Mouse (Mus musculus) forebrain, embryonic 13.5 days (tissue): ENCODE data around the gene Lrmda. TPM values are rescaled to one million over a fixed set of nuclear protein-coding genes. Genes with fewer than 3 reads are reported as not detected.

ENCODE experiments used
- ATAC-seq: fragments of 200-750 bp; cut with Nextera tagmentation; 2 replicates; pipeline ENCODE4 v1.8.0; 2017
- H3K27ac ChIP-seq: fragments of 300-500 bp; sonication (generic); 2 replicates; pipeline ENCODE4 v1.5.1; 2015; ENCODE audit warnings: inconsistent platforms, mild to moderate bottlenecking, moderate library complexity
- H3K27me3 ChIP-seq: fragments of 300-500 bp; sonication (generic); 2 replicates; pipeline ENCODE4 v1.6.1; 2015; ENCODE audit warnings: mild to moderate bottlenecking, inconsistent platforms
- H3K36me3 ChIP-seq: fragments of 300-500 bp; sonication (generic); 2 replicates; pipeline ENCODE4 v1.6.1; 2015; ENCODE audit warnings: mild to moderate bottlenecking, inconsistent platforms; ENCODE audit not compliant: poor library complexity, severe bottlenecking
- H3K4me1 ChIP-seq: fragments of 300-500 bp; sonication (generic); 2 replicates; pipeline ENCODE4 v1.6.1; 2015; ENCODE audit warnings: inconsistent platforms
- H3K4me2 ChIP-seq: fragments of 300-500 bp; sonication (generic); 2 replicates; pipeline ENCODE4 v1.6.1; 2015; ENCODE audit warnings: inconsistent platforms, mild to moderate bottlenecking, moderate library complexity
- H3K4me3 ChIP-seq: fragments of 300-500 bp; sonication (generic); 2 replicates; pipeline ENCODE4 v1.5.1; 2015; ENCODE audit warnings: mild to moderate bottlenecking, inconsistent platforms
- H3K9ac ChIP-seq: fragments of 300-500 bp; sonication (generic); 2 replicates; pipeline ENCODE4 v1.6.1; 2015; ENCODE audit warnings: mild to moderate bottlenecking, inconsistent platforms
- H3K9me3 ChIP-seq: fragments of 300-500 bp; sonication (generic); replicated peaks from 2 replicates; pipeline ENCODE4 v1.6.1; 2016; ENCODE audit warnings: inconsistent platforms
- WGBS: fragments of 180-500 bp; shearing (Covaris S2); methylation state at CpG from one replicate; pipeline ENCODE4 v1.1.7; 2015; 5-methylcytosine and 5-hydroxymethylcytosine counted together
- polyA plus RNA-seq: library from polyadenylated mRNA; unstranded; fragments of >200 nt; fragmentation: Nextera tagmentation; extraction: Ambion mirVana; gene quantifications from 2 replicates; pipeline ENCODE4 v1.2.1, GENCODE M21; 2015

Gene Lrmda
- polyA plus RNA-seq, 1 experiment from 2014 or later: not detected

DNA sequence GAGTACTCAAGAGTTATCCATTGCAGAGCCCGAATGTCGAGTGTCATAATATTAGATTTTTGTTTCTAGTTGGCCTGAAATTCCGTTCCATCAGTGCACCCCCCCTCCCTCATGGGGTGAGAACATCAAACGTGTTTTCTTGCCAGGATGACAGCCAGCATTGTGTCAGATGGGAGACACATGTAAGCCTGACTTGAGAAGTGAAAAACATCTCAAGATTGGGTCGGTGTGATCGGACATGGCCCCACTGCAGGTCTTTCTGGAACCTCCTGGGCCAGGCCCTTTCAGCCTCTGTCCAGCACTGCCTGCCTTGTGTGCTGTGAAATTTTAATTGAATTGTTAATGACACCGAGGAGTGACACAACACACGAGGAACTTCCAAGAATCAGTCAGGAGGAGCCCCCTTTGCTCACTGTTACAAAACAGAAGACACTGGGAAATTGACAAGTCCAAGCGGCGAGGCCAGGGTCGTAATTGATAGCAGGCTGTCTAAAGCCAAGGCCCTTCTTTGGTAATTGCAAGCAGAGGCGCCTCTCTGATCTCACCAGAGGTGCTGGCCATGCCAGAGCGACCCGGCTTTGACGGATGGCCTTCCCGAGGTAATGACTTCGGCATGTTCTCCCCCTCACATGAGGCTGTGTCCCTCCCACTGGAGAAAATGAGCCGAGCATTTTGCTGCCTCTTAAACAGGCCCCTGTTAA is 95.3 kb downstream of the Lrmda start:
- Histone ChIP-seq H3K9me3 (no peaks in the 10 kb centered on the region), H3K9ac (no peak overlapping the region), H3K36me3 (no peaks in the 10 kb centered on the region), H3K4me2 (no peak overlapping the region), H3K27me3 (peaks cover 68% of the 10 kb centered on the region), H3K27ac (no peak overlapping the region), H3K4me1 (peaks cover 19% of the 10 kb centered on the region), H3K4me3 (no peak overlapping the region)
- ATAC-seq: 0 out of 2 replicates have a peak, but pooled peaks have one; percentile 16
- WGBS: 7% methylated on average over 18 of the region's 18 CpGs

- Histone ChIP-seq H3K4me1 (peaks cover 19% of the 10 kb centered on the region), H3K36me3 (no peaks in the 10 kb centered on the region), H3K9ac (no peak overlapping the region), H3K4me2 (no peak overlapping the region), H3K27me3 (peaks cover 52% of the 10 kb centered on the region), H3K27ac (no peak overlapping the region), H3K4me3 (no peak overlapping the region), H3K9me3 (no peaks in the 10 kb centered on the region)
- WGBS: 87% methylated on average over 6 of the region's 6 CpGs
- no peak for ATAC-seq
Measured at GRCm38 (mm10) chr14:22118096-22118495, 98.6 kb downstream of the Lrmda start.

DNA sequence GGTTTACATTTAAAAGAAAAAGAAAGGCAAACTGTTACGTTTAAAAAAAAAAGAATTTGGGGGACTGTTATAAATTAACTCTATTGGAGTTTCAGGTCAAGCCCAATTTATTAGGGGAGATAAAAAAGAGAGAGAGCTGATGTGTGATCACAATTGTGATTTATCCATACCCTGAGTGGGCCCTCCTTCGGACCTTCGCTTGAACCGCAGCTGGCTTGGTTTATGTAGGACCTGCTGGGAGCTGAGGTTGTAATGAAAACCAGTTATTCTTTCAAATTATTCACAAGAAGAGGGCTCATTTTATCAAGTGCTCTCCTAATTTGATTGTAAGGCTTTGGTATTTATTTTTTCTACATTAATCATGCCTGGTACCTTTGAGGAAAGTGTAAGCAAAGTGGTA is 99.0 kb downstream of the Lrmda start:
- H3K4me1 ChIP-seq: peaks cover 17% of the 10 kb centered on the region
- WGBS: 84% methylated on average over 4 of the region's 4 CpGs
- peaks cover 55% of the 10 kb centered on the region for H3K27me3 ChIP-seq
- H3K9ac ChIP-seq: no peak overlapping the region
- H3K4me3 ChIP-seq: no peak overlapping the region
- no peak overlapping the region for H3K4me2 ChIP-seq
- no peak for ATAC-seq
- no peaks in the 10 kb centered on the region for H3K36me3 ChIP-seq
- no peak overlapping the region for H3K27ac ChIP-seq
- H3K9me3 ChIP-seq: no peaks in the 10 kb centered on the region

GRCm38 (mm10) chr14:22126276-22126675 is 106.8 kb downstream of the Lrmda start:
- Histone ChIP-seq H3K4me1 (peaks cover 4% of the 10 kb centered on the region; the same call in 1 of the 2 replicates), H3K9ac (no peak overlapping the region), H3K4me3 (no peak overlapping the region), H3K27me3 (peaks cover 39% of the 10 kb centered on the region), H3K9me3 (no peaks in the 10 kb centered on the region), H3K4me2 (no peak overlapping the region), H3K36me3 (no peaks in the 10 kb centered on the region), H3K27ac (no peak overlapping the region)
- WGBS: 90% methylated on average over 4 of the region's 4 CpGs
- ATAC-seq: no peak

GRCm38 (mm10) chr14:22126859-22127258 is 107.3 kb downstream of the Lrmda start:
- Histone ChIP-seq H3K4me2 (no peak overlapping the region), H3K9ac (no peak overlapping the region), H3K36me3 (no peaks in the 10 kb centered on the region), H3K4me3 (no peak overlapping the region), H3K4me1 (peaks cover 5% of the 10 kb centered on the region; the same call in 1 of the 2 replicates), H3K27me3 (peaks cover 39% of the 10 kb centered on the region), H3K27ac (no peak overlapping the region), H3K9me3 (no peaks in the 10 kb centered on the region)
- no peak for ATAC-seq
- WGBS: 92% methylated on average over 6 of the region's 6 CpGs

GRCm38 (mm10) chr14:22130950-22131585 is 111.6 kb downstream of the Lrmda start:
- H3K9me3 ChIP-seq: peaks cover 6% of the 10 kb centered on the region
- H3K36me3 ChIP-seq: no peaks in the 10 kb centered on the region
- 43% methylated on average over 7 of the region's 7 CpGs for WGBS
- no peak overlapping the region for H3K27ac ChIP-seq
- no peak overlapping the region for H3K4me2 ChIP-seq
- peaks cover 19% of the 10 kb centered on the region for H3K27me3 ChIP-seq
- ATAC-seq: no peak
- H3K4me3 ChIP-seq: no peak overlapping the region
- H3K4me1 ChIP-seq: peaks cover 5% of the 10 kb centered on the region; the same call in 1 of the 2 replicates
- H3K9ac ChIP-seq: no peak overlapping the region

DNA sequence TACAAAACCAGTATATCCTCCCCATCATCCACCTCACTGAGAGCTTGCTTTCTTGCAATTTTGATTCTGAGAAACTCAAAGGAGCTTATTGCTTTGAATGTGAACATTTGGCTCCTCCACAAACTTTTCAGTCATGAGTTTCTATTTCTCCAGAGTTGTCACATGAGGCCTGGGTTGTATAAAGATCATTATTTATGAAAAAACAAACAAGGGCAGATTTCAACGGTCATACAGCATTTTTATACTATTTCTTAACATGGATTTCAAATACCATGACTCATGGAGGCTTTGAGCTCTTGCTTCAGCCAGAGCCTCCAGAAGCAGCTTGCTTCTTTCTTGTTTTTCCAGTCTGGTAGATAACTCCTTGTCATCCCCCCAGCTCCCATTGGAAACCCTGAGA is 119.8 kb downstream of the Lrmda start:
- no peaks in the 10 kb centered on the region for H3K4me1 ChIP-seq
- no peak overlapping the region for H3K9ac ChIP-seq
- 94% methylated on average over 1 of the region's 1 CpGs for WGBS
- peaks cover 21% of the 10 kb centered on the region for H3K27me3 ChIP-seq
- no peaks in the 10 kb centered on the region for H3K36me3 ChIP-seq
- ATAC-seq: no peak
- H3K4me2 ChIP-seq: no peak overlapping the region
- no peak overlapping the region for H3K4me3 ChIP-seq
- peaks cover 6% of the 10 kb centered on the region for H3K9me3 ChIP-seq
- no peak overlapping the region for H3K27ac ChIP-seq

GRCm38 (mm10) chr14:22144014-22144413 is 124.5 kb downstream of the Lrmda start:
- peaks cover 50% of the 10 kb centered on the region for H3K27me3 ChIP-seq
- 4% methylated on average over 3 of the region's 3 CpGs for WGBS

GRCm38 (mm10) chr14:22145863-22146262 is 126.4 kb downstream of the Lrmda start:
- H3K9ac ChIP-seq: no peak overlapping the region
- H3K36me3 ChIP-seq: no peaks in the 10 kb centered on the region
- no peaks in the 10 kb centered on the region for H3K9me3 ChIP-seq
- no peak overlapping the region for H3K4me3 ChIP-seq
- 77% methylated on average over 4 of the region's 4 CpGs for WGBS
- peaks cover 59% of the 10 kb centered on the region for H3K27me3 ChIP-seq
- ATAC-seq: no peak
- peaks cover 3% of the 10 kb centered on the region; the same call in 1 of the 2 replicates for H3K4me1 ChIP-seq
- no peak overlapping the region for H3K27ac ChIP-seq
- H3K4me2 ChIP-seq: no peak overlapping the region

More at GRCm38 (mm10) chr14:22144014-22144413, 124.5 kb downstream of the Lrmda start:
- no peak overlapping the region for H3K9ac ChIP-seq
- H3K4me3 ChIP-seq: no peak overlapping the region
- no peak for ATAC-seq
- no peaks in the 10 kb centered on the region for H3K36me3 ChIP-seq
- H3K4me2 ChIP-seq: no peak overlapping the region
- H3K4me1 ChIP-seq: peaks cover 3% of the 10 kb centered on the region; the same call in 1 of the 2 replicates
- H3K27ac ChIP-seq: no peak overlapping the region
- no peaks in the 10 kb centered on the region for H3K9me3 ChIP-seq

- ATAC-seq: no peak
- no peak overlapping the region for H3K9ac ChIP-seq
Measured at GRCm38 (mm10) chr14:22146508-22147044, 127.1 kb downstream of the Lrmda start.

GRCm38 (mm10) chr14:22147341-22148024 is 128.0 kb downstream of the Lrmda start:
- H3K27me3 ChIP-seq: peaks cover 62% of the 10 kb centered on the region
- H3K4me1 ChIP-seq: peaks cover 5% of the 10 kb centered on the region
- no peaks in the 10 kb centered on the region for H3K36me3 ChIP-seq
- H3K4me2 ChIP-seq: no peak overlapping the region
- no peak for ATAC-seq
- no peaks in the 10 kb centered on the region for H3K9me3 ChIP-seq
- H3K27ac ChIP-seq: no peak overlapping the region
- H3K4me3 ChIP-seq: no peak overlapping the region
- no peak overlapping the region for H3K9ac ChIP-seq
- WGBS: 23% methylated on average over 4 of the region's 4 CpGs

More at GRCm38 (mm10) chr14:22146508-22147044, 127.1 kb downstream of the Lrmda start:
- no peak overlapping the region for H3K4me3 ChIP-seq
- no peaks in the 10 kb centered on the region for H3K36me3 ChIP-seq
- peaks cover 3% of the 10 kb centered on the region; the same call in 1 of the 2 replicates for H3K4me1 ChIP-seq
- no peak overlapping the region for H3K4me2 ChIP-seq
- no peaks in the 10 kb centered on the region for H3K9me3 ChIP-seq
- WGBS: 87% methylated on average over 12 of the region's 12 CpGs
- H3K27ac ChIP-seq: no peak overlapping the region
- H3K27me3 ChIP-seq: peaks cover 62% of the 10 kb centered on the region

GRCm38 (mm10) chr14:22152701-22153100 is 133.2 kb downstream of the Lrmda start:
- Histone ChIP-seq H3K4me1 (peaks cover 24% of the 10 kb centered on the region), H3K9me3 (no peaks in the 10 kb centered on the region), H3K27ac (no peak overlapping the region), H3K9ac (no peak overlapping the region), H3K27me3 (peaks cover 88% of the 10 kb centered on the region), H3K4me3 (no peak overlapping the region), H3K4me2 (peak overlapping the region; percentile 25), H3K36me3 (no peaks in the 10 kb centered on the region)
- ATAC-seq: peak; percentile 13; the same call in 1 of the 2 replicates
- 33% methylated on average over 13 of the region's 13 CpGs for WGBS
